Mouse (Mus musculus): ENCODE measurements around the gene Trim45. TPM values are rescaled to one million over a fixed set of nuclear protein-coding genes. Genes with fewer than 3 reads are reported as not detected.

The Trim45 gene
- 4.9 and 6.5 TPM in 2 replicates for polyA plus RNA-seq (2015; fragmentation: Nextera tagmentation; extraction: Ambion mirVana)

DNA sequence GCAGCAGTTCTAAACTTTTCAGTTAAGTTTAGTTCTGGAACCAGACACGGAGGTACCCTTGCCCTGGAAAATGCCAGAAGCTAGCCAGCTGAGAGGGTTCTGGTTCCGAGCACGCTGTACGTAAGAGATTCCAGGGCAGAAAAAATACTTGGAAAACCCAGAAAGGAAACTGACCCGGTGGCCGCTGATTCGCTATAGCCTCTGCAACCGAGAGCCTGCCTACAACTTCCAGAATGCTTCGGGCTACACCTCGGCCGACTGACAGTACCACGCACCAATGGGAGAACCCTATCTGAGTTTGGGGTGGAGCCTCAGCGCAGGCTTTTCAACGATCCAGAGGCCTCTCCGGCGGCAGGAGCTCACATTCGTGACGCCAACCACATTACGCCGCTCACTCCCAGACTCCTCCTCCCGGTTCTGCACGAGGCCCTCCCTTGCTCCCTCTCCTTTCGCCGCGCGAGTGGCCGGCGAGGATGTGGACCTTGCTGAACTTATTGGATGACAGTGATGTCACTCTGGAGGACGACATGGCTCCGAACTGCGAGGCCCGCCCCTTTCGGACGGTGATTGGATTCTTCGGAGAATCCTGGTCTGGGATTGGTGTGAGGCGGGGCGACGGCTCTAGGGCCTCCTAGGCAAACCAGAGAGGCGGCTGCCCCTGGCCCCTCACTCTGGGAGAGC lies at the start of gene Trim45:
Trim45 (plus strand) TSS at position 378 of the 681 bp plus-strand sequence.

DNA sequence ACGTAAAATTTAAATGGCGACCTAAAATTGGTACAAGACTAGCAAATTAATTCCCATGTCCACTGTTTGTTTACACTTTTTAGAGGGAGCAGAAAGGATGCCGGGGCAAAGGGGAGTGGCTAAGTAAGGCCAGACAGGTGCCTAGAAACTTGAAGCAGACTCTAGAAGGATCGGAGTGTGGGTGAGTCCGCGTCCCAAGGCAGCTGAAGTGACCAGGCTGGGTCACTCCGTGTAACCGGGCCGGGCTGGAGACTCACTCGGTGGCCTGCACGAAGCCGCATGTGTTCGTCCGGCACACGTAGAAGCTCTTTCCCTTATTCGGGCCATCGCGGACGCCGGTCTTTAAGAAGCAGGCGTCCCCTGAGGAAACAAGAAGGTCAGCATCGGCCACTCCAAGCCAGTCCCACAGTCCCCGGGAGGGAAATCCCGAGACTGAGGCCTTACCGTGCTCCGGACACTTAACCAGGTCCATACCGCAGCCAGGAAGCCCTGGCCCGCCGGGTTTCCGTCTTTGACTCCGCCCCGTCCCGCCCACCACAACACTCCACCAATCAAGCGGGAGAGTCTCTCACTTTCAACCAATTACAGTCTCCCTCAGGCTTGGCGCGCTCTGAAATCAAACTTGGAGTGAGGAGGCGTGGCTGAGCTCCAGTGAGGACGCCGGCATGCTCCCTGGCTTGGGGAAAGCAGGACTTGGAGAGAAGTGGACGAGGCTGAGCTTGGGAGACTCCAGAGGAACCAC lies 47.3 kb downstream of the Trim45 start, which contains the start of gene Ttf2:
Ttf2 (minus strand) TSS at position 488 of the 742 bp plus-strand sequence.

Other genes with a start within 250 kb of the Trim45 start
- 105 and 115 TPM in 2 replicates for gene Man1a2, start 236.7 kb upstream of the Trim45 start, polyA plus RNA-seq (2015; fragmentation: Nextera tagmentation; extraction: Ambion mirVana)
- gene Vtcn1, start 96.7 kb upstream of the Trim45 start, polyA plus RNA-seq (2015; fragmentation: Nextera tagmentation; extraction: Ambion mirVana), result not detected in 2 replicates
- gene Ttf2, start 47.5 kb downstream of the Trim45 start, polyA plus RNA-seq (2015; fragmentation: Nextera tagmentation; extraction: Ambion mirVana), result 2.5 and 3.2 TPM in 2 replicates
- 0.08 and 0.09 TPM in 2 replicates for gene Cd101, start 107.4 kb downstream of the Trim45 start, polyA plus RNA-seq (2015; fragmentation: Nextera tagmentation; extraction: Ambion mirVana)
- gene Ptgfrn, start 188.1 kb downstream of the Trim45 start, polyA plus RNA-seq (2015; fragmentation: Nextera tagmentation; extraction: Ambion mirVana), result 4.1 and 5.0 TPM in 2 replicates

Data from neural tube, postnatal 0 days (tissue).